Mouse (Mus musculus) kidney, postnatal 36 days (tissue): ENCODE data around the gene Cox4i1.
A peak's percentile ranks its signal among the peaks of the same experiment; 100 is the strongest.

Source experiments
- DNase-seq, 2 experiments: peaks; one replicate each; pipeline ENCODE4 v3.0.0; 2021 to 2022; ENCODE audit warnings: mixed read lengths in 2 of 2

The Cox4i1 gene

GRCm38 (mm10) chr8:120665726-120666455 is 2.1 kb upstream of the Cox4i1 start:
- DNase-seq = peak; percentile 55 to 56

GRCm38 (mm10) chr8:120666807-120667470 is 1.1 kb upstream of the Cox4i1 start:
- DNase-seq = no peak

GRCm38 (mm10) chr8:120668374-120668905 is 418 bp downstream of the Cox4i1 start, which contains the start of gene Emc8:
Gene Emc8 (minus strand): TSS chr8:120668573.
- peak in 1 of 2 experiments; percentile 58 for DNase-seq

GRCm38 (mm10) chr8:120671775-120672174 is 3.8 kb downstream of the Cox4i1 start:
- no peak for DNase-seq

GRCm38 (mm10) chr8:120672626-120673229 is 4.7 kb downstream of the Cox4i1 start:
- no peak for DNase-seq

- no peak for DNase-seq
Measured at GRCm38 (mm10) chr8:120673298-120673697, 5.3 kb downstream of the Cox4i1 start.

DNA sequence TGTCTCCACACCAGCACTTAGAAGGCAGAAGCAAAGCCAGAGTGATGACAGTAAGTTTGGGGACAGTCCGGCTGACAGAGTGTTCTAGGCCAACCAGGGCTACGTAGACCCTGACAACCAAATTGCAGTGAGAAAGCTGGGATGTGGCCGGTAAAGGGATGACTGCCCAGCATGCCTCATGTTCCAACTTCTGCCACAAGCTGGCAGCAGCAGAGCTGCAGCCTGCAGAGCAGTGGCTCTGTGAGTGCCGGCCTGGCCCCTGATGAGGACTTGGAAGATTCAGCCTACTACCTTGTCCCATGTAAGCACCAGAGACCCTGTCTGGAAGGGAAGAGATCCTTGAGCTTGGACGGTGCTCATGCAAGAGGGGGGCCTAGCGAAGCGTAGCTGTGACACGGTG is 7.7 kb downstream of the Cox4i1 start:
- peak in 1 of 2 experiments; percentile 26 for DNase-seq

DNA sequence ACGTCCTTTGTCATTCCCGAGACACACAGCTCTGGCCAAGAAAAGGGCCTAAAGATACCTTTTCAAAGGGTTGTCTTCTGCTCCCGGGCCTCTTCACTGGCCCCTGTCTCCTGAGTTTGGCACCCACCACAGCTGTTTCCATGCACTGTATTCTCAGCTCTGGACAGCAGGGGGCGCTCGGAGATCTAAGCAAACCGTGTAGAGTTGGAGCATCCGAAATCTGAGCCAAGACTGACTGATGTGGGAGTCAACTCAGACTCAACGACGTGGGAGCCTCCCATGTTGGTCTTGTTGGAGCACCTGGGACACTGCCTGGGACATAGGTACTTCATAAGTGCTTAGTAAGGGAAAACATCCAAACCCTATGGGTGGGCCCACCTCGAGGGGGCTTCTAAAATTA is 10.4 kb downstream of the Cox4i1 start:
- peak; percentile 81 to 93 for DNase-seq

- DNase-seq = no peak
Measured at GRCm38 (mm10) chr8:120679629-120680387, 11.8 kb downstream of the Cox4i1 start.

- DNase-seq = peak in 1 of 2 experiments; percentile 82
Measured at GRCm38 (mm10) chr8:120680405-120680804, 12.4 kb downstream of the Cox4i1 start.

DNA sequence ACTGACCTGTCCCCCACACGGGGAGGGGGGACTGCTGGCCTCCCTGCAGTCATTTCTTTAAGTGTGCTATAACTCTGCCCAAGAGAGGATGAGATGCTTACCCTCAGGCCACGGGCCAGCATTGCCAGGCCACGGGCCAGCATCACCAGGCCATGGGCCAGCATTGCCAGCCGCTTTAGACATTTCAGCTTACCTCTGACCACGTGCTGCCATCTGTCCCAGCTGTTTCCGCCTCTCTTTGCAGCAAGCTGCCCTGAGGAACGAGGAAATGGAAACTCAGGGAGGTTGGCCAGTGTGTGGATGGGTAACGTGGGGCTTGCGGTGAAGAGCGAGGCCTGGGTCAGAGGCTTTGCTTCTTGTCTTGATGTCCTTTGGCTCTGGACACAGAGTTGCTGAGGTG is 13.1 kb downstream of the Cox4i1 start:
- DNase-seq = no peak

DNA sequence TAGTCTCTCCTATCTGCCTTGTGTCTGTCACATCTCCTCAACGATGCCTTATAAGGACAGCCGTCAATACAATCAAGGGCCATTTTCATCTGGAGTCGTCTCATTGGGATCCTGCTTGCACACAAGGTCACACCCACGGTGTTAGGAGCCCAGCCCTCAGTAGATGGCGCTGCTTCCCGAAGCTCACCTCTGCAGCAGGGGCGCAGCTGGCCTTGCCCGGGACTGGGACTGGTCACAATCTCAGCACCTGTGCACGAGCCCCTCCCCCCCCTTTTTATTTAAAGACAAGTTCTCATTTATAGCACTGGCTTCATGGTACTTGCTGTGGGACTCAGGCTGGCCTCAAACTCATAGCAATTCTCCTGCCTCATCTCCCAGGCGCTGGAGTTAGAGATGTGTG is 15.6 kb downstream of the Cox4i1 start:
- DNase-seq = peak; percentile 79 to 92

GRCm38 (mm10) chr8:120684082-120684481 is 16.1 kb downstream of the Cox4i1 start:
- DNase-seq = no peak

DNA sequence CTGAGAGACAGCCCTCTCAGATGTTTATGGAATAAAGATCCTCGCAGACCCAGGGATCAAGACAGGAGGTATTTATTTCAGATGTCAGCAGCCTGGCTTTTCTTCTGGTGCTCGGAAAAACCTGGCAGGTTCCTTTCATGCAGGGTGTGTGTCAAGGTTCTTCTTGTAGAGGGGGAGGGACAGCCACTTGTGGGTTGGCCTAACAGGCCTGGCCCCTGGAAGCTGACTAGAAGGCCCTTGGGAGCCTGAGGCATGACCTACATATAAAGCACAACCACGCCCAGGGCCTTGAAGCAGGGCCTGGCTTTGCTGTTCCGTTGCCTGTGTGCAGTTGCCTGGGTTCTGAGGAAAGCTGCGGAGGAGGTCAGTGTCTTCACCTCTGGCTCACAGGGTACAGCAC is 17.1 kb downstream of the Cox4i1 start:
- no peak for DNase-seq

- no peak for DNase-seq
Measured at GRCm38 (mm10) chr8:120685591-120685990, 17.6 kb downstream of the Cox4i1 start.

GRCm38 (mm10) chr8:120686051-120686450 is 18.0 kb downstream of the Cox4i1 start:
- no peak for DNase-seq

GRCm38 (mm10) chr8:120686576-120686975 is 18.6 kb downstream of the Cox4i1 start:
- no peak for DNase-seq

GRCm38 (mm10) chr8:120687786-120688185 is 19.8 kb downstream of the Cox4i1 start:
- DNase-seq = peak; percentile 69 to 73

GRCm38 (mm10) chr8:120688511-120688910 is 20.5 kb downstream of the Cox4i1 start:
- no peak for DNase-seq

DNA sequence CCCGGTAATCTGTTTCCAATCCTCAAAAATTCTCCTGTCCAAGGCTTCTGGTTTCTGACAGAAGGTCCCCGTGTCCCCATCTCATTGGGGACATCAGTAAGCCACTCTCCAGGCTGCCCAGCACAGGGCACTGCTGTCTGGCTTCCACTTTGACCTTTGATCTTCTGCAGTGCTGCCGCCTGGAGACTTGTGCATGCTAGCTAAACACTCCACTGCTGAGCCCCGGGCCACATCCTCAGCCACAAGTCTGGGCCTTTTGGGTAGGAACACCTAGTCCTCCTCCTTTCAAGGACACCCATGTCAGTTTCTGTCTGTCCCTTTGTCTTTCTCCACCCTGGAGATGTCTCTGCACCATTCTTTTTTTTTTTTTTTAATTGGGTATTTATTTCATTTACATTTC is 24.9 kb downstream of the Cox4i1 start:
- DNase-seq = peak in 1 of 2 experiments; percentile 29

DNA sequence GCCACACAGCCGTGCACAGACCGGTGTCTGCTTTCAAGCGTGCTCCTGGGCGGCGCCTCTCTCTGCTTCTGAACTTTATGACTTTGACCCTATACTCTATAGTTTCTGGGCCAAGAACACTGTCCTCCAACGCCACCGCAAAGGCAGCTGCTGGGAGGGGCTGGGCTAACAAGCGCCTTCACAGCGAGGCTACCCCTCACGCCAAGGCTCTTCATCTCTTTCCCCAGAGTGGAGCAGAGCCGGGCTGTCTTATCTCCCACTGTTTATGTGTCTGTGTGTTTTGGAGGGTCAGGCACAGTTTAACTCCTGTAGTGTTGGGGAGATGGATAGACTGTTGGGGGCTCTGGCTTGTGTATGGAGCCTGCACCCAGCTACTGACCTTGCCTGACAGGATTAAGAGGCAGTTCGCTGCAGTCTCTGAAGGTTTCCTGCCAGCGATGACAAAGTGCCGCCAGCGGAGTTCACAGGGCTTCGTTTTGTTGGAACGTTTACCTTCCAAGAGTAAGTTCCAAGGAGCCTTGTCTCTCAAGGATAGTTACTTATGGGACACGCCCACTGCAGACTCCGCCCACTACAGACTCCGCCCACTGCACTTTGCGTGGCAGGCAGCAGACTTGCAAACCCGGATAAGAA is 26.0 kb downstream of the Cox4i1 start:
- peak; percentile 55 to 74 for DNase-seq
